Mouse (Mus musculus) cortical plate, adult 2 months (tissue): ENCODE results near the gene L2hgdh.

Experiments used
- CTCF ChIP-seq: fragments of 200-500 bp; IDR thresholded peaks from 2 replicates; pipeline ENCODE4 v1.5.1; 2011; ENCODE audit warnings: mild to moderate bottlenecking, control low read depth, low read length; ENCODE audit not compliant: insufficient read depth; ENCODE audit errors: extremely low read depth
- POLR2A ChIP-seq: fragments of 200-500 bp; IDR thresholded peaks from 2 replicates; pipeline ENCODE4 v1.6.1; 2011; ENCODE audit warnings: mild to moderate bottlenecking, low read length, control low read depth; ENCODE audit not compliant: insufficient read depth; ENCODE audit errors: extremely low read depth

GRCm38 (mm10) chr12:69698352-69698751 lies 26.3 kb downstream of the L2hgdh start:
- TF ChIP-seq CTCF (no peak), POLR2A (no peak)
